In genomic region chr17:31377961-31378360, GRCm38 (mm10) we compare ENCODE assay signal across 9 mouse cellular contexts. TPM values are rescaled to one million over a fixed set of nuclear protein-coding genes. Genes with fewer than 3 reads are reported as not detected.
A peak's percentile ranks its signal among the peaks of the same experiment; 100 is the strongest.
DNase-seq lines count a peak whose midpoint lies in the region; ATAC-seq and TF ChIP-seq lines count a peak whose summit lies in the region.
"Had no signal": no experiment of that assay in that cellular context is flagged by ENCODE, and none has a peak within 500 bp of the region (broad histone marks: within the 10 kb centered on the region; RNA-seq: fewer than 3 reads in every experiment).

No protein-coding gene starts in this region.

- WGBS in heart, embryonic 11.5 days (ENCODE audit: insufficient replicate concordance), result 16% methylated on average over 7 of the region's 7 CpGs
- 6% methylated on average over 7 of the region's 7 CpGs for WGBS in hindbrain, embryonic 16.5 days
- WGBS in midbrain, embryonic 12.5 days, result 15% methylated on average over 7 of the region's 7 CpGs
- 19% methylated on average over 7 of the region's 7 CpGs for WGBS in small intestine, adult 2 months

- H3K9me3 ChIP-seq in heart, embryonic 11.5 days (replicated peaks; ENCODE audit: control insufficient read depth, low read length), result no peaks in the 10 kb centered on the region
- no peaks in the 10 kb centered on the region for H3K9me3 ChIP-seq in hindbrain, embryonic 16.5 days (ENCODE audit: control insufficient read depth, low read length)
- no peaks in the 10 kb centered on the region for H3K9me3 ChIP-seq in midbrain, embryonic 12.5 days

- TF ChIP-seq CTCF in small intestine, adult 2 months (IDR thresholded peaks at IDR 0.05; ENCODE audit: extremely low read depth, insufficient read length, insufficient replicate concordance, low read depth, low read length), result peak; percentile 72; the same call in 1 of the 2 replicates

- no peak for ATAC-seq in heart, embryonic 11.5 days (replicated peaks; ENCODE audit: insufficient number of reproducible peaks, low FRiP score, low TSS enrichment)
- ATAC-seq in hindbrain, embryonic 16.5 days, result peak; percentile 64; the same call in 1 of the 2 replicates
- ATAC-seq in midbrain, embryonic 12.5 days (ENCODE audit: low FRiP score, low read depth), result no peak

- H3K4me2 ChIP-seq in heart, embryonic 11.5 days, result no peak overlapping the region
- peak overlapping the region; percentile 37 for H3K4me2 ChIP-seq in hindbrain, embryonic 16.5 days (ENCODE audit: low read length)
- peak overlapping the region; percentile 32 for H3K4me2 ChIP-seq in midbrain, embryonic 12.5 days (replicated peaks)

- peak; percentile 92 for DNase-seq in heart, adult 11 months
- peak; percentile 89 to 93 for DNase-seq in cerebellum, postnatal 10 days
- DNase-seq in frontal cortex, postnatal 14 days (ENCODE audit: low spot score in 2 of 2), result peak; percentile 54 to 63
- DNase-seq in left cerebral cortex, adult 18-20 months (ENCODE audit: low spot score in 2 of 2), result peak; percentile 74 to 77

- no peaks in the 10 kb centered on the region for H3K36me3 ChIP-seq in heart, embryonic 11.5 days (ENCODE audit: control insufficient read depth, insufficient read depth, low read length)
- no peaks in the 10 kb centered on the region for H3K36me3 ChIP-seq in hindbrain, embryonic 16.5 days (ENCODE audit: control insufficient read depth, insufficient read depth, low read length)
- no peaks in the 10 kb centered on the region for H3K36me3 ChIP-seq in midbrain, embryonic 12.5 days
- H3K36me3 ChIP-seq in small intestine, adult 2 months (ENCODE audit: control insufficient read depth, insufficient read depth, low read length), result no peaks in the 10 kb centered on the region
- H3K36me3 ChIP-seq: G1E had no signal

- no peak overlapping the region; the same call in 1 of the 2 replicates for H3K4me3 ChIP-seq in heart, embryonic 11.5 days (ENCODE audit: low read depth, low read length)
- no peak overlapping the region for H3K4me3 ChIP-seq in hindbrain, embryonic 16.5 days (ENCODE audit: low read length)
- H3K4me3 ChIP-seq in midbrain, embryonic 12.5 days, result no peak overlapping the region; the same call in 1 of the 2 replicates
- H3K4me3 ChIP-seq in small intestine, adult 2 months (ENCODE audit: low read depth, low read length), result no peak overlapping the region

- no peak; the same call in 1 of the 2 replicates for TF ChIP-seq POLR2A in small intestine, adult 2 months (IDR thresholded peaks at IDR 0.05; ENCODE audit: low read depth, low read length)

- no peak overlapping the region for H3K9ac ChIP-seq in heart, embryonic 11.5 days (ENCODE audit: low read depth, low read length)
- 0 out of 2 replicates have a peak overlapping the region, but pooled peaks have one; percentile 30 for H3K9ac ChIP-seq in hindbrain, embryonic 16.5 days (ENCODE audit: low read depth, low read length)
- H3K9ac ChIP-seq in midbrain, embryonic 12.5 days (replicated peaks), result no peak overlapping the region

- no peaks in the 10 kb centered on the region for H3K27me3 ChIP-seq in heart, embryonic 11.5 days (ENCODE audit: control insufficient read depth, insufficient read depth, low read length)
- no peaks in the 10 kb centered on the region for H3K27me3 ChIP-seq in hindbrain, embryonic 16.5 days (replicated peaks; ENCODE audit: control insufficient read depth, insufficient read depth, low read length)
- H3K27me3 ChIP-seq in midbrain, embryonic 12.5 days, result peaks cover 3% of the 10 kb centered on the region; the same call in 1 of the 2 replicates
- no peaks in the 10 kb centered on the region for H3K27me3 ChIP-seq in small intestine, adult 2 months (ENCODE audit: control insufficient read depth, insufficient read depth, low read length)

- H3K27ac ChIP-seq in heart, embryonic 11.5 days (ENCODE audit: low read depth, low read length), result no peak overlapping the region
- H3K27ac ChIP-seq in hindbrain, embryonic 16.5 days (ENCODE audit: low read depth, low read length), result peak overlapping the region; percentile 20; the same call in 1 of the 2 replicates
- H3K27ac ChIP-seq in midbrain, embryonic 12.5 days (replicated peaks), result no peak overlapping the region
- H3K27ac ChIP-seq in small intestine, adult 2 months (ENCODE audit: insufficient read depth, low read depth, low read length), result no peak overlapping the region

- no peaks in the 10 kb centered on the region for H3K4me1 ChIP-seq in heart, embryonic 11.5 days (ENCODE audit: control insufficient read depth, insufficient read depth, low read length)
- H3K4me1 ChIP-seq in hindbrain, embryonic 16.5 days (ENCODE audit: control insufficient read depth, insufficient read depth, low read depth, low read length), result peaks cover 3% of the 10 kb centered on the region; the same call in 1 of the 2 replicates
- peaks cover 6% of the 10 kb centered on the region for H3K4me1 ChIP-seq in midbrain, embryonic 12.5 days
- peaks cover 11% of the 10 kb centered on the region; the same call in 1 of the 2 replicates for H3K4me1 ChIP-seq in small intestine, adult 2 months (ENCODE audit: control insufficient read depth, insufficient read depth, insufficient read length, low read length)

RNA-seq across cellular contexts. Expression of gene Pde9a, which starts 8.0 kb away (rescaled TPM):
- 7.1 and 9.9 TPM in 2 replicates for polyA plus RNA-seq in heart, embryonic 11.5 days (2014; fragmentation: Nextera tagmentation; extraction: Ambion mirVana)
- 30.3 and 34.4 TPM in 2 replicates for polyA plus RNA-seq in hindbrain, embryonic 16.5 days (2015; fragmentation: Nextera tagmentation; extraction: Ambion mirVana)
- 10 to 100 TPM; 21.2 to 22.4 TPM for total RNA-seq in left cerebral cortex, adult 18-20 months (2021)
- 30.3 and 32.4 TPM in 2 replicates for polyA plus RNA-seq in midbrain, embryonic 12.5 days (2016; fragmentation: Nextera tagmentation; extraction: Ambion mirVana)
- polyA plus RNA-seq in small intestine, adult 2 months (2012; rRNA removed), result 112 and 394 TPM in 2 replicates
- polyA plus RNA-seq: G1E had no signal
